Mouse (Mus musculus): ENCODE measurements around the gene Gm10800.
"Not testable (repeated sequence)": the region's sequence is repeated elsewhere in the genome, so short reads cannot be mapped to it uniquely, and the experiment has no call there.

Gm10800 gene

GRCm38 (mm10) chr2:98667201-98667600 is at the start of gene Gm10800:
TSS of gene Gm10800 (minus strand) at chr2:98667301.
- DNase-seq (ENCODE audit: low spot score): not testable (repeated sequence)

GRCm38 (mm10) chr2:98697533-98697932 is 30.4 kb upstream of the Gm10800 start:
- no peak for DNase-seq (ENCODE audit: low spot score)

- DNase-seq (ENCODE audit: low spot score): not testable (repeated sequence)
Observed at GRCm38 (mm10) chr2:98661937-98662336, 5.2 kb downstream of the Gm10800 start, which contains the start of gene Gm10801. TSS of gene Gm10801 (plus strand) at chr2:98662237.

Data from lung, postnatal 25 days (tissue).